Mouse (Mus musculus) hindbrain, embryonic 16.5 days (tissue): Measurements from ENCODE around the gene Tubb2a. TPM values are rescaled to one million over a fixed set of nuclear protein-coding genes. Genes with fewer than 3 reads are reported as not detected.
"Not testable (repeated sequence)": the region's sequence is repeated elsewhere in the genome, so short reads cannot be mapped to it uniquely, and the experiment has no call there.

ENCODE experiments used
- ATAC-seq: fragments of 200-750 bp; cut with Nextera tagmentation; 2 replicates; pipeline ENCODE4 v1.8.0; 2017; ENCODE audit warnings: moderate TSS enrichment, moderate library complexity
- H3K27ac ChIP-seq: fragments of 300-500 bp; sonication (generic); 2 replicates; pipeline ENCODE4 v1.5.1; 2014; ENCODE audit warnings: low read depth, mild to moderate bottlenecking, control low read depth, low read length, moderate library complexity
- H3K27me3 ChIP-seq: fragments of 300-500 bp; sonication (generic); replicated peaks from 2 replicates; pipeline ENCODE4 v1.6.1; 2014; ENCODE audit warnings: low read length; ENCODE audit not compliant: control insufficient read depth, insufficient read depth
- H3K36me3 ChIP-seq: fragments of 300-500 bp; sonication (generic); 2 replicates; pipeline ENCODE4 v1.6.1; 2014; ENCODE audit warnings: mild to moderate bottlenecking, low read length, moderate library complexity, mixed read lengths; ENCODE audit not compliant: control insufficient read depth, insufficient read depth
- H3K4me1 ChIP-seq: fragments of 300-500 bp; sonication (generic); 2 replicates; pipeline ENCODE4 v1.6.1; 2014; ENCODE audit warnings: low read depth, low read length; ENCODE audit not compliant: control insufficient read depth, insufficient read depth
- H3K4me2 ChIP-seq: fragments of 300-500 bp; sonication (generic); 2 replicates; pipeline ENCODE4 v1.6.1; 2014; ENCODE audit warnings: mild to moderate bottlenecking, low read length, control low read depth, moderate library complexity
- H3K4me3 ChIP-seq: fragments of 300-500 bp; sonication (generic); 2 replicates; pipeline ENCODE4 v1.5.1; 2014; ENCODE audit warnings: mild to moderate bottlenecking, low read length, control low read depth, moderate library complexity
- H3K9ac ChIP-seq: fragments of 300-500 bp; sonication (generic); 2 replicates; pipeline ENCODE4 v1.6.1; 2014; ENCODE audit warnings: low read depth, mild to moderate bottlenecking, control low read depth, low read length, moderate library complexity
- H3K9me3 ChIP-seq: fragments of 300-500 bp; sonication (generic); 2 replicates; pipeline ENCODE4 v1.6.1; 2014; ENCODE audit warnings: mild to moderate bottlenecking, low read length, moderate library complexity; ENCODE audit not compliant: control insufficient read depth
- WGBS: fragments of 180-500 bp; shearing (Covaris S2); extraction: QIAGEN DNeasy Blood & Tissue Kit; methylation state at CpG from one replicate; pipeline ENCODE4 v1.1.7; 2014; 5-methylcytosine and 5-hydroxymethylcytosine counted together
- polyA plus RNA-seq: library from polyadenylated mRNA; unstranded; fragments of >200 nt; fragmentation: Nextera tagmentation; extraction: Ambion mirVana; gene quantifications from 2 replicates; pipeline ENCODE4 v1.2.1, GENCODE M21; 2015

Tubb2a gene
- polyA plus RNA-seq, 1 experiment from 2014 or later, result 3,905 TPM

DNA sequence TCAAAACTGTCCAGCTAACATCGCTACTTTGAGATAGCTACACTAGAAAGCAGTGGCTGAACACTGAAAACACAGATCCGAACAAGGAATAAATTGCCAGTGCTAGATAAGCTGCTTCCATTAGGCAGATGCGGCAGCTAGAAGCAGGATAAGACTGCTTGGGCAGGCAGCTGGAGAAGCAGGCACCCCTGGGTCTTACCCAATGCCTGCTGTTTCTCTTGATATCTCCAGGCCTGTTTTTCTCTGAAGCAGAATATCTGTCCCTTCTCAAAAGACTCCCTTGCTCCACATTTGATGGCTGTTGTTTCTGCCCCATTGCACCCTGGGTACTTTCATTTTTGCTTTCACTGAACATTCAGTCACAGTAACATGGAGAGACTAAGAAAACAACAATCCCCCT, 22.9 kb upstream of the Tubb2a start:
- Histone ChIP-seq H3K27me3 (no peaks in the 10 kb centered on the region), H3K9ac (no peak overlapping the region)
- WGBS, result 76% methylated on average over 3 of the region's 3 CpGs

DNA sequence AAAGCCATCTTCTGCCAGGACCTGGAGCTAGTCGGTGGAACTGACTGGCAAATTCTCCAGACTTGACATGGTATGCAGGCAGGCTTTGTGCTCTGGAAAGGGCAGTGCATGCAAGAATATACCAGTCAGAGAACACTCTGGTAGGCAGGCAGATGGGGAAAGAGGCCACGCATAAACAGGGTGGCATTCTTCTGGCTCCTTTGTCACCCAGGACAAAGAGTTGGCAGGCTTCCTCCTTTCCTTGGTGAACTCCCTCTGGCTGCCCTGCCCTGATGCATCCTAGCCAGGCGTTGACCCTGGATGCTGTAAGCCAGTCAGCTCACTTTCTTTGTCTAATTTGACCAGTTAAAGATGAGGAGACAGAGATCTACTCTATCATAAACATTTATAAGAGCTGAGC, 19.3 kb upstream of the Tubb2a start:
- H3K9me3 ChIP-seq, result no peaks in the 10 kb centered on the region
- H3K4me1 ChIP-seq, result peaks cover 18% of the 10 kb centered on the region
- ATAC-seq, result no peak
- H3K4me2 ChIP-seq, result no peak overlapping the region
- peak overlapping the region; percentile 83 for H3K27ac ChIP-seq
- H3K36me3 ChIP-seq, result no peaks in the 10 kb centered on the region
- WGBS, result 38% methylated on average over 3 of the region's 3 CpGs
- no peak overlapping the region for H3K9ac ChIP-seq
- no peak overlapping the region for H3K4me3 ChIP-seq
- H3K27me3 ChIP-seq, result no peaks in the 10 kb centered on the region

More for the DNA sequence above, 22.9 kb upstream of the Tubb2a start:
- no peaks in the 10 kb centered on the region for H3K9me3 ChIP-seq
- ATAC-seq, result no peak
- H3K36me3 ChIP-seq, result no peaks in the 10 kb centered on the region
- H3K4me1 ChIP-seq, result peaks cover 13% of the 10 kb centered on the region
- no peak overlapping the region for H3K4me2 ChIP-seq
- 0 out of 2 replicates have a peak overlapping the region, but pooled peaks have one; percentile 16 for H3K27ac ChIP-seq
- H3K4me3 ChIP-seq, result no peak overlapping the region

DNA sequence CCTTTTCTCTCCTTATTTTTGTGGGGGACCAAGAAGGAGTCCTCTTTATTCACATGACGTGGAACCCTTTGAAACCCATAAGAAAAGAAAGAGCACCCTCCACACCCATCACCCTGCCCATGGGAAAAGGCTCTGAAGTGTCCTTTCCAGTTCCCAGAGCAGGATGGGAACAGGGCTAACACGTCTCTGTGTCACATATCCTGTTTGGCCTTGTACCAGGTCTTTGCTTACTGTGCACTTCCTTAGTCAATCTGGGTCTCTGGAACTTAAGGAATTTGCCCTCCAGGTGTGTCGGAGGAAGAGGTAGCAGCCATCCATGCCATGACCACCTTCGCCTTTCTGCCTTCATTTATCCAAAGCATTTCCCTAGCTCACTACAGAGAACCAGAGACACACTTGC, 18.6 kb upstream of the Tubb2a start:
- Histone ChIP-seq H3K27ac (peak overlapping the region; percentile 83), H3K4me1 (peaks cover 18% of the 10 kb centered on the region), H3K9me3 (no peaks in the 10 kb centered on the region), H3K36me3 (no peaks in the 10 kb centered on the region), H3K27me3 (no peaks in the 10 kb centered on the region), H3K4me3 (no peak overlapping the region), H3K4me2 (peak overlapping the region; percentile 40), H3K9ac (peak overlapping the region; percentile 45; the same call in 1 of the 2 replicates)
- WGBS, result 47% methylated on average over 4 of the region's 4 CpGs
- peak; percentile 86 for ATAC-seq

DNA sequence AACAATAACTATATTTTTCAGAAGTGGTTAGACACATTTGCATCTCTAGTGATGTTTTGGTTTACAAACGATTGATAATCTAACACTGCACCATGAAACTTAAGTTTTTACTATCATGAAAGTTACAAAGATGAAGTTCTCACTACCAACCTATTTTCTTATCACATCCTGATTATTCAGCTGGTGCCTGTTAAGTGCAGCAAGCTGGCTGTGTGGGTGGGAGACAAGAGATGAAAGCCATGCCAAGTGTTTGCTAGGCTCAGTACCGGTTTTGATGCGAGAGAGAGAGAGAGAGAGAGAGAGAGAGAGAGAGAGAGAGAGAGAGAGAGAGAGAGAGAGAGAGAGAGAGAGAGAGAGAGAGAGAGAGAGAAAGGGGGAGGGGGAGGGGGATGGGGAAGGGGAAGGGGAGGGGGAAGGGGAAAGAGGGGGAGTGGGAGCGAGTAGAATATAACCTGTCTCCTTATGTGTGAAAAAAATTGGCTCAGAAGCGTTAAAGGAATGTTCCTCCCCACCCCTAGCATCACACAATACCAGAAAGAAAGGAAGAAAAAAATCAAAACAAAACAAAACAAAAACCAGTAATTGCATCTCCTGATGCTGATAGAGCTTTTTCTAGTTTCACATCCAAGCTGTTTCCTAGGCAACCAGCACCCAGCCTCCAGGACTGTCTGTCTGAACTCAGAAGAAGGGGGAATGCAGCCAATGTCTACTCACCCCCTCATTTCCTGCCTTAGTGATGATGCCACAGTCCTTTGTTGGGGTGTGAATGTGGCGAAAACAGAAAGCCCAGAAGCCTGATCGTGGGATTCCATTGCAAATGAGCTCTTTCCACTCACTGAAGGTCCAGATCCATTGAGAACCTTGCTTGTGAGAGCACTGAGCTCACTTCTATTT, 18.0 kb upstream of the Tubb2a start:
- Histone ChIP-seq H3K9ac (peak overlapping the region; percentile 45), H3K36me3 (no peaks in the 10 kb centered on the region), H3K4me2 (peak overlapping the region; percentile 40), H3K27ac (peak overlapping the region; percentile 83), H3K4me3 (no peak overlapping the region; the same call in 1 of the 2 replicates), H3K27me3 (no peaks in the 10 kb centered on the region), H3K4me1 (peaks cover 18% of the 10 kb centered on the region), H3K9me3 (no peaks in the 10 kb centered on the region)
- peak; percentile 96 for ATAC-seq
- WGBS, result 18% methylated on average over 7 of the region's 7 CpGs

DNA sequence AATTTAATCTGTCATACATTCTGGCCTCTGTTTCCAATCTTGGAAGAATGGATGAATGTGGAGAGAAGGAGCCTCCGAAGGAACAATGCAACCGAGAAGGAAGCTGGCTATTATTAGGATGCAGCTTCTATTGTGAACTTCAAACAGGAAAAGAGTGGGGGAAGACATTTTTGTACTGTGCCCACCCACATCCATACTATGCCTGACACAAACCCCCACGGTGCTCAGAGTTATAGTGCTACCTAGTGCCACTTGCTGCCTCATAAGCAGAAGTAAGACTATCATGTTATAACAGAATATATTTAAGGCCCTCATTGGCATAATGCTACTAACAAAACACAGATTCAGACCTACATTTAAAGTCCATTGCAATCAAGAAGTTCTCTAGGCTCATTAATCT, 11.6 kb upstream of the Tubb2a start:
- Histone ChIP-seq H3K4me2 (peak overlapping the region; percentile 43), H3K27me3 (no peaks in the 10 kb centered on the region), H3K9ac (peak overlapping the region; percentile 32; the same call in 1 of the 2 replicates), H3K9me3 (no peaks in the 10 kb centered on the region), H3K4me1 (peaks cover 27% of the 10 kb centered on the region), H3K36me3 (no peaks in the 10 kb centered on the region), H3K27ac (peak overlapping the region; percentile 88), H3K4me3 (no peak overlapping the region)
- peak; percentile 21; the same call in 1 of the 2 replicates for ATAC-seq
- WGBS, result 18% methylated on average over 3 of the region's 3 CpGs

DNA sequence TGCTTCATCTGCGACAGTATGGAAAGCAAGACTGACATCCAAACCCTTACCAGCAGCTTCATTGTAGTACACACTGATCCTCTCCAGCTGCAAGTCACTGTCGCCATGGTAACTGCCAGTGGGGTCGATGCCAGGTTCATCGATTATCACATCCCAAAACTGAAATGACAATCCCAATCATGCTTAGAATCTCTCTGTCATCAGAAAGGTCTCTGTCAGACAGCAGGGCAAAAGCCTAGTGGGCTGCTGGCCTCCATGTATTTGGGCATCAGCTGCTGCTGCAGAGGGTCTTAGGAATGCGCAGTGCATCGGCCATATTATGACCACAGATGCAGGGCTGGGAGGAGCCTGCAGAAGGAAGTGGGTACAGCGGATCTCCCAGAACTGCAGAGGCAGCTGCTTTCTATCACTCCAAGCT, 11.1 kb upstream of the Tubb2a start:
- Histone ChIP-seq H3K27ac (peak overlapping the region; percentile 88), H3K4me2 (peak overlapping the region; percentile 43), H3K9ac (peak overlapping the region; percentile 32; the same call in 1 of the 2 replicates), H3K36me3 (no peaks in the 10 kb centered on the region), H3K9me3 (no peaks in the 10 kb centered on the region), H3K4me1 (peaks cover 27% of the 10 kb centered on the region), H3K4me3 (no peak overlapping the region), H3K27me3 (no peaks in the 10 kb centered on the region)
- ATAC-seq, result peak; percentile 89
- 18% methylated on average over 7 of the region's 7 CpGs for WGBS

DNA sequence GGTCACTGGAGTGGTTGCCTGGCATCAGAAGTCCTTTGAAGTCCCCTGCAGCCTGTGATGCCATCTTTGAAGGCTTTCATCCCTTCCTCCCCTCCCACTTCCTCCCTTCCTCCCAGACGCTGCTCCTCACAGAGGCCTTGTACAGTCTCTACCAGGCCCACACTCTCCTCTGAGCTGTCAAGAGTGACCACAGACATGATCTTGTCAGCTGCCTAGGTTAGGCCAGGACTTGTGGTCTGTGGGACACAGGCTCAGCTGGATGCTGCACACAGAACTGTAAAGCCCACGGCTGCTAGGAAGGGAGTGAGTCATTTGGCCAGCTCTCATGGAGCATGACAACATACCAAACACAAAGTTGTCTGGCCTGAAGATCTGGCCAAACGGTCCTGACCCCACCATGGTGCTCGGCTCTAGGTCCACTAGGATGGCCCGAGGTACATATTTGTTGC, 10.4 kb upstream of the Tubb2a start:
- H3K27me3 ChIP-seq, H3K9me3 ChIP-seq, H3K4me3 ChIP-seq, H3K36me3 ChIP-seq: not testable (repeated sequence)
- ATAC-seq, result peak; percentile 24
- peak overlapping the region; percentile 11; the same call in 1 of the 2 replicates for H3K9ac ChIP-seq
- H3K4me2 ChIP-seq, result peak overlapping the region; percentile 43
- peak overlapping the region; percentile 88 for H3K27ac ChIP-seq
- 39% methylated on average over 5 of the region's 5 CpGs for WGBS
- H3K4me1 ChIP-seq, result peaks cover 27% of the 10 kb centered on the region

DNA sequence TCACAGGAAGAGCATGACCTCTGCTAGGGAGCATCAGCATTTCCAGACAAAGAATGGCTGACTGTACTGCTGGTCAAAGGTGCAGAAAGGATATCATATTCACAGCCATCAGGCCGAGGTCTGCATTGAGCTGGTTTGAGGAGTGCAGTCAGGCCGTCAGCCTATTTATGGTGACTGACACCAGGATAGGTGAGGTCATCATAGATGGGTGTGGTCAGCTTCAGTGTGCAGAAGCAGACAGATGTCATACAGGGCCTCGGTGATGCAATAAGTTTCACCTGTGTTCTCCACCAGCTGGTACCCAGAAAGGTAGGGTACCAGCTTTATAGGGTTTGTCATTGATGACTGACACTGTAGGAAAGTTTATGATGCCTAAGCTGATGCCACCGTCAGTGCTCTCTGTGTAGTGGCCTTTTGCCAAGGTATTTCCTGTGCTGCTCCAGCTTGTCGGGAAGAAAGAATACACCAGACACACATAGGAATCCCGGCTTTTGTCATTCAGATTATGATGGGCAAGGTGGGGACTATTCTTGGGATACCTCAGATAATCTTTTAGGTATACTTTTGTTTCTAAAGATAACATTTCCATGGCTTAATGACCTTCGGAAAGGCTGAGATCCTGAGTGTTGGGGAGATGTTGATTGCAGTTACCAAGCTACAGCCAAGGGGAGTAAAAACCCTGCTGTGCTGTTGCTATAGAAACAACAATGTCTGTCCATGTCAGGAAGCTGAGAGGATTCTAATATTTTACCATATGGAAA, 9.4 kb upstream of the Tubb2a start:
- Histone ChIP-seq H3K9ac (no peak overlapping the region), H3K4me1 (peaks cover 27% of the 10 kb centered on the region), H3K27ac (peak overlapping the region; percentile 88), H3K36me3 (no peaks in the 10 kb centered on the region), H3K4me2 (peak overlapping the region; percentile 22), H3K27me3 (no peaks in the 10 kb centered on the region), H3K9me3 (no peaks in the 10 kb centered on the region), H3K4me3 (no peak overlapping the region)
- WGBS, result 30% methylated on average over 7 of the region's 7 CpGs
- ATAC-seq, result peak; percentile 25
